Mouse (Mus musculus): Measurements from ENCODE around the gene Mapk11.
A peak's percentile ranks its signal among the peaks of the same experiment; 100 is the strongest.

GRCm38 (mm10) chr15:89122649-89123366 is 26.6 kb downstream of the Mapk11 start, which contains the start of gene Tubgcp6:
- TF ChIP-seq EP300 (IDR thresholded peaks at IDR 0.05; ENCODE audit: low read depth): no peak
- TF ChIP-seq CTCF (IDR thresholded peaks at IDR 0.05; ENCODE audit: low read depth): 0 out of 2 replicates have a peak, but pooled peaks have one; percentile 2
